Mouse (Mus musculus) hindbrain, embryonic 14.5 days (tissue): ENCODE data around the gene Opcml. TPM values are rescaled to one million over a fixed set of nuclear protein-coding genes. Genes with fewer than 3 reads are reported as not detected.

Experiments
- ATAC-seq: fragments of 200-750 bp; cut with Nextera tagmentation; 2 replicates; pipeline ENCODE4 v1.8.0; 2017; ENCODE audit warnings: moderate number of reproducible peaks, mild to moderate bottlenecking, moderate TSS enrichment, moderate library complexity; ENCODE audit not compliant: low FRiP score
- DNase-seq: peaks from one replicate; pipeline ENCODE4 v3.0.0-alpha.2; 2015; ENCODE audit warnings: low spot score
- H3K27ac ChIP-seq: fragments of 300-500 bp; sonication (generic); 2 replicates; pipeline ENCODE4 v1.5.1; 2014; ENCODE audit warnings: mild to moderate bottlenecking, moderate library complexity
- H3K27me3 ChIP-seq: fragments of 300-500 bp; sonication (generic); 2 replicates; pipeline ENCODE4 v1.6.1; 2014; ENCODE audit warnings: mild to moderate bottlenecking, low read length, mixed read lengths; ENCODE audit not compliant: control insufficient read depth, insufficient read depth
- H3K36me3 ChIP-seq: fragments of 300-500 bp; sonication (generic); replicated peaks from 2 replicates; pipeline ENCODE4 v1.6.1; 2014; ENCODE audit not compliant: control insufficient read depth, insufficient read depth
- H3K4me1 ChIP-seq: fragments of 300-500 bp; sonication (generic); replicated peaks from 2 replicates; pipeline ENCODE4 v1.6.1; 2014; ENCODE audit warnings: antibody characterized with exemption, low read length, mixed read lengths; ENCODE audit not compliant: control insufficient read depth, insufficient read depth
- H3K4me2 ChIP-seq: fragments of 300-500 bp; sonication (generic); replicated peaks from 2 replicates; pipeline ENCODE4 v1.6.1; 2014; ENCODE audit warnings: mild to moderate bottlenecking, moderate library complexity
- H3K4me3 ChIP-seq: fragments of 300-500 bp; sonication (generic); replicated peaks from 2 replicates; pipeline ENCODE4 v1.5.1; 2014; ENCODE audit warnings: mild to moderate bottlenecking, low read length
- H3K9ac ChIP-seq: fragments of 300-500 bp; sonication (generic); 2 replicates; pipeline ENCODE4 v1.6.1; 2014
- H3K9me3 ChIP-seq: fragments of 300-500 bp; sonication (generic); 2 replicates; pipeline ENCODE4 v1.6.1; 2016; ENCODE audit warnings: low read length; ENCODE audit not compliant: control insufficient read depth
- WGBS: fragments of 180-500 bp; shearing (Covaris S2); extraction: QIAGEN DNeasy Blood & Tissue Kit; methylation state at CpG from one replicate; pipeline ENCODE4 v1.1.7; 2014; 5-methylcytosine and 5-hydroxymethylcytosine counted together
- polyA plus RNA-seq: library from polyadenylated mRNA; unstranded; fragments of >200 nt; fragmentation: Nextera tagmentation; extraction: Ambion mirVana; gene quantifications from 2 replicates; pipeline ENCODE4 v1.2.1, GENCODE M21; 2014

Opcml gene
- polyA plus RNA-seq, 1 experiment from 2014 or later: 42.9 TPM

- ATAC-seq: no peak
- Histone ChIP-seq H3K27me3 (no peaks in the 10 kb centered on the region), H3K27ac (no peak overlapping the region), H3K36me3 (no peaks in the 10 kb centered on the region), H3K9ac (no peak overlapping the region), H3K4me2 (no peak overlapping the region), H3K4me1 (no peaks in the 10 kb centered on the region), H3K4me3 (no peak overlapping the region), H3K9me3 (no peaks in the 10 kb centered on the region)
- DNase-seq: no peak
- WGBS: 61% methylated on average over 3 of the region's 3 CpGs
Observed at GRCm38 (mm10) chr9:28149507-28149906, 358.9 kb downstream of the Opcml start.

GRCm38 (mm10) chr9:28153748-28154147, 363.2 kb downstream of the Opcml start:
- 45% methylated on average over 6 of the region's 6 CpGs for WGBS
- Histone ChIP-seq H3K27ac (no peak overlapping the region), H3K9me3 (no peaks in the 10 kb centered on the region), H3K4me3 (no peak overlapping the region), H3K4me1 (no peaks in the 10 kb centered on the region), H3K36me3 (no peaks in the 10 kb centered on the region), H3K27me3 (no peaks in the 10 kb centered on the region), H3K4me2 (no peak overlapping the region), H3K9ac (no peak overlapping the region)
- DNase-seq: no peak
- no peak for ATAC-seq

GRCm38 (mm10) chr9:28157092-28157491, 366.5 kb downstream of the Opcml start:
- no peak overlapping the region for H3K9ac ChIP-seq
- H3K36me3 ChIP-seq: no peaks in the 10 kb centered on the region
- WGBS: 94% methylated on average over 7 of the region's 7 CpGs
- H3K4me1 ChIP-seq: no peaks in the 10 kb centered on the region
- ATAC-seq (no peak), DNase-seq (no peak)
- no peaks in the 10 kb centered on the region for H3K9me3 ChIP-seq
- H3K27me3 ChIP-seq: no peaks in the 10 kb centered on the region
- no peak overlapping the region for H3K27ac ChIP-seq
- H3K4me3 ChIP-seq: no peak overlapping the region
- H3K4me2 ChIP-seq: no peak overlapping the region

GRCm38 (mm10) chr9:28160953-28161352, 370.4 kb downstream of the Opcml start:
- WGBS: 96% methylated on average over 1 of the region's 1 CpGs

GRCm38 (mm10) chr9:28163946-28164345, 373.4 kb downstream of the Opcml start:
- 40% methylated on average over 4 of the region's 4 CpGs for WGBS
- Histone ChIP-seq H3K9me3 (no peaks in the 10 kb centered on the region), H3K4me3 (no peak overlapping the region), H3K4me2 (no peak overlapping the region), H3K4me1 (peaks cover 4% of the 10 kb centered on the region; the same call in 1 of the 2 replicates), H3K27me3 (no peaks in the 10 kb centered on the region), H3K27ac (no peak overlapping the region), H3K9ac (no peak overlapping the region), H3K36me3 (no peaks in the 10 kb centered on the region)
- ATAC-seq (peak; percentile 55; the same call in 1 of the 2 replicates), DNase-seq (no peak)

More at GRCm38 (mm10) chr9:28160953-28161352, 370.4 kb downstream of the Opcml start:
- peaks cover 4% of the 10 kb centered on the region; the same call in 1 of the 2 replicates for H3K4me1 ChIP-seq
- no peak for DNase-seq
- H3K4me3 ChIP-seq: no peak overlapping the region
- ATAC-seq: no peak
- H3K36me3 ChIP-seq: no peaks in the 10 kb centered on the region
- H3K27me3 ChIP-seq: no peaks in the 10 kb centered on the region
- H3K27ac ChIP-seq: no peak overlapping the region
- no peak overlapping the region for H3K4me2 ChIP-seq
- H3K9me3 ChIP-seq: no peaks in the 10 kb centered on the region
- no peak overlapping the region for H3K9ac ChIP-seq

- DNase-seq (peak; percentile 55), ATAC-seq (no peak)
- Histone ChIP-seq H3K9me3 (no peaks in the 10 kb centered on the region), H3K9ac (no peak overlapping the region), H3K27ac (no peak overlapping the region), H3K36me3 (no peaks in the 10 kb centered on the region), H3K4me1 (no peaks in the 10 kb centered on the region), H3K4me2 (no peak overlapping the region), H3K4me3 (no peak overlapping the region), H3K27me3 (no peaks in the 10 kb centered on the region)
- WGBS: 10% methylated on average over 6 of the region's 6 CpGs
Observed at GRCm38 (mm10) chr9:28171890-28172289, 381.3 kb downstream of the Opcml start.

- Histone ChIP-seq H3K4me3 (no peak overlapping the region), H3K36me3 (no peaks in the 10 kb centered on the region), H3K9me3 (no peaks in the 10 kb centered on the region), H3K27ac (no peak overlapping the region), H3K9ac (no peak overlapping the region), H3K27me3 (no peaks in the 10 kb centered on the region), H3K4me2 (no peak overlapping the region), H3K4me1 (no peaks in the 10 kb centered on the region)
- DNase-seq (no peak), ATAC-seq (no peak)
- WGBS: 87% methylated on average over 2 of the region's 2 CpGs
Observed at GRCm38 (mm10) chr9:28177052-28177451, 386.5 kb downstream of the Opcml start.

GRCm38 (mm10) chr9:28178123-28178887, 387.7 kb downstream of the Opcml start:
- ATAC-seq: no peak
- Histone ChIP-seq H3K36me3 (no peaks in the 10 kb centered on the region), H3K27ac (no peak overlapping the region), H3K4me3 (no peak overlapping the region), H3K9me3 (no peaks in the 10 kb centered on the region), H3K4me1 (no peaks in the 10 kb centered on the region), H3K27me3 (no peaks in the 10 kb centered on the region), H3K4me2 (no peak overlapping the region), H3K9ac (no peak overlapping the region)
- 88% methylated on average over 4 of the region's 4 CpGs for WGBS
- no peak for DNase-seq

GRCm38 (mm10) chr9:28181916-28182315, 391.3 kb downstream of the Opcml start:
- Histone ChIP-seq H3K27ac (no peak overlapping the region), H3K36me3 (no peaks in the 10 kb centered on the region), H3K9ac (no peak overlapping the region), H3K4me1 (no peaks in the 10 kb centered on the region), H3K27me3 (no peaks in the 10 kb centered on the region), H3K4me2 (no peak overlapping the region), H3K4me3 (no peak overlapping the region), H3K9me3 (no peaks in the 10 kb centered on the region)
- ATAC-seq: no peak
- 67% methylated on average over 7 of the region's 7 CpGs for WGBS
- no peak for DNase-seq
